Mouse (Mus musculus) adrenal gland, adult 18-20 months (tissue): ENCODE measurements around the gene Rbpjl. TPM values are rescaled to one million over a fixed set of nuclear protein-coding genes. Genes with fewer than 3 reads are reported as not detected.

Experiments
- DNase-seq, 2 experiments: peaks; one replicate each; pipeline ENCODE4 v3.0.0; 2021 to 2022; ENCODE audit warnings: low spot score in 2 of 2
- total RNA-seq, 2 experiments: library from RNA; stranded (reverse); gene quantifications; 1 replicate in 1 of 2; 2 replicates in 1 of 2; pipeline ENCODE4 v1.2.3; 2021

Rbpjl gene
- total RNA-seq, 2 experiments from 2014 or later: not detected

DNA sequence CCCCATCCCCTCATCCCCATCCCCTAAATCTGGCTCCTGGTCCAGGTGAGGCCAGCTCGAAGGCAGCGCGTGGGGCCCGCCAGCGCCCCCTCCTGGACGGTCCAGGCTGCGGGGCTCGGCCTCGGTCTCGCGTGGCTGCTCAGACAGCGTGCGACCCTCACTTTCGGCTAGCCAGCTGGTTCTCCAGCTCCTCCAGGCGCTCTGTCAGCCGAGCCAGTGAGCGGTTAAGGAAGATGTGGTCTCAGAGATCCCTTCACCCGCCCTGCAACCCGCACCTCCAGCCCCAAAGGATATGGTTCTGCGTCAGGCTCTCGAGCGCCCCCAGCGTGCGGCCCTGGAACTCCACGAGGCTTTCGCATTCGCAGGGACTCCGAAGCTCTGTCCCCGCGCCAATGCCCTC is 13.4 kb upstream of the Rbpjl start:
- DNase-seq: peak; percentile 81 to 85

GRCm38 (mm10) chr2:164393126-164393525 is 9.8 kb upstream of the Rbpjl start:
- DNase-seq: no peak

GRCm38 (mm10) chr2:164396076-164396475 is 6.9 kb upstream of the Rbpjl start:
- DNase-seq: no peak

- no peak for DNase-seq
These were observed 6.0 kb upstream of the Rbpjl start for GRCm38 (mm10) chr2:164396911-164397310.

DNA sequence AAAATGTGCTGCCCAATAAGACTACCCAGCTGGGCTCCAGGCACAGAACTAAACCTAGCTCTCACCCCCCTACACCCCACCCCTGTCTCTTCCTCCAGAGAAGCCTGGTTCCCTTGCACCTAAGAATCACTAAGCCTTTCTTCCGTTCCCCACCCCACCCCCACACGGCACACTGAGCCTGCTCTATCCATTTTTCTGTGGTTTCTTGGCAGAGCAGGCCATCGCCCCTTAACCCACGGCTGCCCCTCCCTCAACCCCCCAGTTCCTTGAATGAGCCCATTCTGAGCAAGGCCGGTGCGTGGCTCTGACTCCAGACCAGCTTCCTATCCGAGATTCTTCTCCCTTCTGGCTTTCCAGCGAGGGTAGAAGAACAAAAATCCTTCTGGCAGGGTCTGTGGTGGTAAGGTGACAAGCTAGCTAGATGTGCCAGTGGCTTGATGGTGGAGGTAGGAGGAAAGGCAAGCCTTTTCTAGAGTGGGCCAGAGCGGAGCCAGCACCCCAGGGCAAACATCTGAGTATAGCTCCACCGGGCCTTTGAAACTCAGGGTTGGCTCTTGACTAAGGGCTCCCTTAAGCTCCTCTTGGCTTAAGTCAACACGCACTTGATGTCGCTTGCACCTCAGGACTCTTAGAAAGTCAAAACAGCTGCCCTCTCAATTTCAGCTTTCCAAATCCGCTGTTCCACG is 598 bp downstream of the Rbpjl start:
- no peak for DNase-seq

DNA sequence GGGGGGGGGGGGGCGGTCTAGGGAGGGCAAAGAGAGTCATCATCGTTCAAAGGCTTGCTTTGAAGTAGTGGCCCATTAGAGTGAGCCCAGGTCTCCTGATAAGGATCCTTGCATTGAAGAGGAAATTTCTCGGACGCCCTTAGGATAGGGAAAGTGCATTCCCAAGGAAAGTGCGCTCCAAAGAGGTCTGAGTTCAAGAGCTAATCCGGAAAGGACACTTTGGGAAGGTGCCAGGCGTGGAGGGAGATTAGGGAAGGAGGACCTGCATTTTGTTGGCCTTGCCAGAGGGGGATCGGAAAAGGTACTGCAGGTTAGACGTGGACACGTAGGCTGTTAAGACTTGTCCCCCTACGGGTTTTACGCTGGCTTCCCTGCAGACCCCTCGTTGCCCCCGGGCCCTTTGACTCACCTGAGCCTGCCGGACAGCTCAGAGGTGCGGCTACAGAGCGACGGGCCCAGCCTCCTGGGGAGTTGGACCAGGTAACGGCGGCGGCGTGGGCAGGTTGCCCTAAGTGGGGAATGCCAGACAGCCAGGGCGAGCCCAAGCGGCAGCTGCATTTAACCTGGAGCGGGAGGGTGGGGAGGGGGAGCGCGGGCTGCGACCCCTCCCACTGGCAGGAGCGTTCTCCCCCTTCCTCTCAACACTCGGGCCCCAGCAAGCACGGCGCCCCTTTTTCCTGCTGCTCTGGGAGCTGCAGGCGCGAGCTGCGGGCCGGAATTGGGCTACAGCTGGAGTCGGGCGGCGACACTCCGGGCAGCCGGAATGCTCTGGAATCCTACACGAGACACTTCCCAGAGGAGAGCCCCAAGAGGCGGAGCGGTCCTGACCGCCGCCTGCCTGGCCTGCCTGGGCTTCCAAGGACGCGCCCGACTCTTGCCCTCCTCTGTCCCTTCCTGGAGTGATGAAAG is 1.4 kb downstream of the Rbpjl start:
- peak in 1 of 2 experiments; percentile 37 for DNase-seq

DNA sequence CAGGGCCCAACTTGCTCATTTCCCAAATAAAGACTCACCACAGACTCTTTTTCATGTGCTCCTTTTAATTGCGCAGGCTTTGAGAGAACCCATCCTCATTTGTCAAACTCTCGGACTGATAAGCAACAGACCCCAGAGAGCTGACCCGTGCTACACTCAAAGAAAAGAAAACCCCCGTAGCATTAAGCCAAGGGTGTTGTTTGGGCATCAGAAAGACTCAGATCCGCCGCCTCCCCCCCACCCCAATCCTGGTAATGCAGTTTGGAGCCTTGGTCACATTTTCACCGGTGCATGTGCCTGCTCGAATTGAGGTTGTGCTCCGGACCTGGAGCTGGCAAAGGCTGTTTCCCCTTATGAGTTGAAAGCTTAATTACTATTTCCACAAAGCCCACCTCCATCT is 2.1 kb downstream of the Rbpjl start, which contains the start of gene Matn4:
Matn4 (minus strand) TSS at position 101 of the 400 bp plus-strand sequence.
- no peak for DNase-seq

- DNase-seq: no peak
These were observed 2.6 kb downstream of the Rbpjl start for GRCm38 (mm10) chr2:164405519-164405918.

DNA sequence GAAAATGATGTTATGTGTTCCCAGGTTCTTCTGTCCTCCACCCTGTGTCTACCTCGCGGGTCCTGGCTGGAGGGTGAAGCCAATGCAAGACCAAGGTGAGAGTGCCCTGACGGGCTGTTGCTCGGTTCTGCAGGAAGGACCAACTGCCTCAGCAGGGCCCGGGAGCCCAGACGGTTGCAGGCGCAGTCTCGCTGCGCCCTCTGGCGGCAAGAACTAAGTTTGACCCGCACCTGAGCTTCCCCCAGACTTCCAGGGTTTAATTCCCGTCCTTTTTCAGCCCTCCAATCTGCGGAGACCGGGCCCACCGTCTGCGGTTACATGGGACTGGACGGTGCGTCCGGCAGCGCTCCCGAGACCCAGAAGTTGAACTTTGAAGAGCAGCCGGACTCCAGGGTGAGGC is 4.8 kb downstream of the Rbpjl start:
- DNase-seq: peak; percentile 68 to 74

DNA sequence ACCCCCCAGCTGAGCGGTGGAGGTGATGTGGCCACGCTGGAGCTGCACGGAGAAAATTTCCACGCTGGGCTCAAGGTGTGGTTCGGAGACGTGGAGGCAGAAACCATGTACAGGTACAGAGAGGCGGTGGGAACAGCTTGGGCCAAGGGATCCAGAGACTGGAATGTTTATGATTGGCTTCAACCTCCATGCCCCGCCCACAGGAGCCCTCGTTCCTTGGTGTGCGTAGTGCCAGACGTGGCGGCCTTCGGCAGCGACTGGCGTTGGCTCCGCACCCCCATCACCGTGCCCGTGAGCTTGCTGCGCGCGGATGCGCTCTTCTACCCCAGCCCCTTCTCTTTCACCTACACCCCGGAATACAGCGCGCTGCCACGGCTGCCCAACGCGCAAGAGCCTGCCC is 11.2 kb downstream of the Rbpjl start:
- no peak for DNase-seq

DNA sequence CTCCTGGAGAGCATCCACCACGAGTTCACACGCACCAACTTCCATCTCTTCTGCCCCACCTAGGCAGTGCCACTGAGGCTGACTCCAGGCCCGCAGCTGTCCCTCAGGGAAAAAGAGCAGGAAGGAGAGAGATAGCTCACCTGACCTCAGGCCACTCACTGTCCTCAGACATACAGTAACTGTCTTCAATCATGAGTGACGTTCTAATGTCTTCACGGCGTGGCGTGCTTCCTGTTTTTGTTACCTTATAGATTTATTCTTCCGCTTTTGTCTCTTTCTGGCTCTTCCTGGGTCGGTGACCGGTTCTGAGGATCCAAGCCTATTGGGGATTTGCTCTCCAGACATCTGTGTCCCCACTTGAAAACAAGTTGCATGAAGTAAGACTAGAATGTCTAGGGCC is 11.6 kb downstream of the Rbpjl start:
- no peak for DNase-seq

DNA sequence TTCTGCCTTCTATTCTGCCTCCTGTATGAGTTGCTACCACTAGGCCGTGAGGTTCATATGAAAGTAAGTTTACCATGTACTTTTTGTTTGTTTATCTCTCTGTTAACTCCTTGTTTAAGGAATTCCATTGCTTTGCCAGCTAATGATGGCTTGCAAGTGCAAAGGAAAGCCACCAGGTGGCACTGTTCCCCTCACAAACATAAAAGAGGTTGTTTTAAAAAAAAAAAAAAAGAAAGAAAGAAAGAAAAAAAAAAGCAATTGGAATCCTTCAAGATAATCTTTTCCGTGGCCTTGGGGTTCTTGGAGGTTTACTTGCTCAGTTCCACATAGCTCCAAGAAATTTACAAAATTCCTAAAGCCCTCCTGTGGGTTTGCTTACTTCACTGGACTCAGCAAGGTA is 14.3 kb downstream of the Rbpjl start:
- DNase-seq: no peak

GRCm38 (mm10) chr2:164418308-164418875 is 15.5 kb downstream of the Rbpjl start:
- no peak for DNase-seq

DNA sequence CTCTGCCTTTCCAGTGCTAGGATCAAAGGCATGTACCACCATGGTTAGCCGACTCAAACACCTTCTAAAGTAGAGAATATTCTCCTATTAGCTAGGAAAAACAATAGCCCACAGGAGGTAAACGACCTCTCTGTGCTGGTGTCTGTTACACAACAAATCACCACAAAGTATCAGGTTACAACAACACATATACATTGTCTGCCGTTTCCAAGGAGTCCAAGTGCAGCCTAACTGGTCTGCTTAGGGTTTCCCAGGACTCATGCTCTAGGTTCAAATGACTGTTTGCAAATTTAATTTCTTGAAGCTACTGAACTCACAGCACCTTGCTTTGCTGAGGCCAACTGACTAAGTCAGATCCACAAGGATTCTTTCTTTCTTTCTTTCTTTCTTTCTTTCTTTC is 16.5 kb downstream of the Rbpjl start:
- no peak for DNase-seq

GRCm38 (mm10) chr2:164421306-164421705 is 18.4 kb downstream of the Rbpjl start:
- no peak for DNase-seq

DNA sequence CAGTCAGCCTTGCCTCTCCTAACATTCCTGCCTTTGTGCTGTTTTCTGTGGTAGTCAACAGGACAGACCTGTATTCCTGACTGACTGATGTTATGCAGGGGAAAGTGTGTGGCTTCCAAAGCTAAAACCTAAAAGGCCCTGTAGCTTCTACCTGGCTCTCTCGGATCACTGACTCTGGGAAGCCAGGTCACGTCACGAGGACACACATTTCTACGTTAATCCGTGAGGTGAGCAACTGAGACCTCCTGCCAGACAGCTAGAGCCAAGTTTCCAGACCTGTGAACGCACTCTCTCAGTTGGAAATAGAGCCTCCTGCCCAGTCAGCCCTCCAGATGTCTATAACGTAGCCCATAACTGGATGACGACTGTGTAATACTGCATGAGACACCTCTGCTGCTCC is 19.0 kb downstream of the Rbpjl start:
- DNase-seq: no peak

DNA sequence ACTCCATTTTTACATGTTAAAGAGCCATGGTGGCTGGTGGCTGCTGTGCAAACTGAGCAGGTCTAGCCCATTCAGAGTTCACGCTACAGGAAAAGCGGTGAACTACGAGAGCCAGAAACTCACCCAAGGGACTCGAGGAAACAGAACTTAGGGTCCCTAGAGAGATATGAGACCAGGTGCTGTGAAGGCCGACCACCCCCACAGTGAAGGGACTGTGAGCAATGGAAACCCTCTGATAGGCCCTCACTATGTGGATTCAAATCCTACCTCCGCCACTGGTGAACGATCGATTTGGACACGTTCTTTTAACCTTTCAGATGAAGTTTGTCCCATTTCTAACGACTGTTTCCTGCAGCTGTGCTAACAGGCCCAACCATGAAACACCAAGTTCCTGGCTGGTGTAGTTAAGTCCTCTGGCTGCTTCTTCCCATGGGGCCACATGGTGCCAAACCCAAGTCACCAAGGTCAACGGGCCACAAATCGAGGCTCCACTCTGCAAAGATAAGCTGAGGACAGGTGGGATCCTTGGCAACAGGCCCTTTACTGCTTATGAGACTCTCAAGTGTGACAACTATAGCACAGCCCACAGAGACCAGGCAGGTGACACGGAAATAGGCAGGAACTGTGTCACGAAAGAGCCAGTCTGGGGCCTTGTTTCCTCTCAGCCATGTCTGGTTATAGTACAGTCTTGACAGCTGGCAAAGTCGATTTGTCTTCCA is 19.9 kb downstream of the Rbpjl start:
- no peak for DNase-seq

DNA sequence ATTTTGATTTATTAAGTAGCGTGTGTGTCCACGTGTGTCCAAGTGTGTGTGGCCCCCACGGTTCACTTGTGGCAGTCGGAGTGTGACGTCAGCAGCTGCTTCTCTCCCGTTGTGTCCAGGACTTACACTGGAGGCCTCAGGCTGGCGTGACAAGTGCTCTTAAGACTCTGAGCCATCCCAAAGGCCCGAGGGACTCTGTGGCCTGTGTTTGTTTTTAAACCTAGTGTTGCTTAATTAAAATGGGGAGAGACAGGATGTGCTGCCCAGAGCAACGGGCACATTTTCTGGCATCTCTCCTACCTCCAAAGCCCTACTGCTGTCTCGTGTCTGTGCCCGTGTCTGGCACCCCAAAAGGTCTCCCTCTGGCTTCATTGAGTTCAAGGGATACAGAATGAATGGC is 20.5 kb downstream of the Rbpjl start:
- no peak for DNase-seq

- DNase-seq: no peak
These were observed 21.5 kb downstream of the Rbpjl start for GRCm38 (mm10) chr2:164424406-164424805.

GRCm38 (mm10) chr2:164425401-164425800 is 22.5 kb downstream of the Rbpjl start:
- DNase-seq: no peak

DNA sequence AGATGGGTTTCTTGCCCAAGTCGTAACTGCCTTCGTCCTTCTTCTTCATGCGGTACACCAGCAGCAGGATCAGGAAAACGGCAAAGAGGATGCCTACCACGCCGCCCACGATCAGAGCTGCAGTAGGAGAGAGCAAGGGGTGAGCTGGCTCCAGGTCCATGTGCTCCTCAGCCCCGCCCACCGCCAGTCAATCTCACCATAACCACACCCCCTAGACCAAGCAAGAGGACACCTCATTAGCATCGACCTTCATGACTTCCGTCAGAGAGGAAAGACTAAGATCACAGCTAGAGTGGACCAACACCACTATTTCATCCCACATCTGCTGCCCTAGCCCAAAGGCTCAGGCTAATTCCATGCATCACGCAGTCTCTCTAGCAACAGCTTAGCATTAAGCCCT is 23.2 kb downstream of the Rbpjl start:
- DNase-seq: no peak
